Mouse (Mus musculus) layer of hippocampus, adult 6 months (tissue): ENCODE results near the gene Gm20388. TPM values are rescaled to one million over a fixed set of nuclear protein-coding genes. Genes with fewer than 3 reads are reported as not detected.

ENCODE experiments used
- polyA plus RNA-seq: library from polyadenylated mRNA; unstranded; fragments of <200 nt; fragmentation: Nextera tagmentation; gene quantifications from 2 replicates; pipeline ENCODE4 v1.2.3, GENCODE M21; 2021

The Gm20388 gene
- polyA plus RNA-seq, 1 experiment from 2014 or later = 3.1 TPM

GRCm38 (mm10) chr8:123101735-123102685 lies 3191.4 kb downstream of the Gm20388 start, which contains the start of gene Rpl13:
TSS of gene Rpl13 (plus strand) at chr8:123102350.

GRCm38 (mm10) chr8:123117127-123117731 lies 3206.6 kb downstream of the Gm20388 start, which contains the start of gene Cpne7:
TSS of gene Cpne7 (plus strand) at chr8:123117374.

GRCm38 (mm10) chr8:123157888-123158465 lies 3247.3 kb downstream of the Gm20388 start, which contains the start of gene Sult5a1:
TSS of gene Sult5a1 (minus strand) at chr8:123158315.

GRCm38 (mm10) chr8:123185566-123186409 lies 3275.1 kb downstream of the Gm20388 start, which contains the start of gene Dpep1:
TSS of gene Dpep1 (plus strand) at chr8:123186242.

GRCm38 (mm10) chr8:123212321-123213117 lies 3301.9 kb downstream of the Gm20388 start, which contains the start of the genes Chmp1a and Spata33:
TSS of gene Chmp1a (minus strand) at chr8:123212763.
TSS of gene Spata33 (plus strand) at chr8:123212832.

GRCm38 (mm10) chr8:123224278-123225266 lies 3313.9 kb downstream of the Gm20388 start, which contains the start of gene Cdk10:
TSS of gene Cdk10 (plus strand) at chr8:123224842.

GRCm38 (mm10) chr8:123235520-123236497 lies 3325.2 kb downstream of the Gm20388 start, which contains the start of gene Spata2l:
TSS of gene Spata2l (minus strand) at chr8:123236233.

GRCm38 (mm10) chr8:123254099-123254885 lies 3343.7 kb downstream of the Gm20388 start, which contains the start of the genes Zfp276 and Vps9d1:
TSS of gene Zfp276 (plus strand) at chr8:123254195.
TSS of gene Vps9d1 (minus strand) at chr8:123254348.

GRCm38 (mm10) chr8:123318467-123318911 lies 3407.8 kb downstream of the Gm20388 start, which contains the start of gene Fanca:
TSS of gene Fanca (minus strand) at chr8:123318576.

GRCm38 (mm10) chr8:123332262-123333090 lies 3421.8 kb downstream of the Gm20388 start, which contains the start of gene Spire2:
TSS of gene Spire2 (plus strand) at chr8:123332713.

GRCm38 (mm10) chr8:123373403-123374238 lies 3463.0 kb downstream of the Gm20388 start, which contains the start of gene Tcf25:
TSS of gene Tcf25 (plus strand) at chr8:123373753.

GRCm38 (mm10) chr8:123406786-123407185 lies 3496.1 kb downstream of the Gm20388 start, which contains the start of gene Mc1r:
TSS of gene Mc1r (plus strand) at chr8:123407107.

GRCm38 (mm10) chr8:123411246-123411645 lies 3500.6 kb downstream of the Gm20388 start, which contains the start of gene Tubb3:
TSS of gene Tubb3 (plus strand) at chr8:123411424.

GRCm38 (mm10) chr8:123423441-123423840 lies 3512.8 kb downstream of the Gm20388 start, which contains the start of gene Def8:
TSS of gene Def8 (plus strand) at chr8:123423527.

